ENCODE assay signal across 10 mouse cellular contexts in the genomic region with DNA sequence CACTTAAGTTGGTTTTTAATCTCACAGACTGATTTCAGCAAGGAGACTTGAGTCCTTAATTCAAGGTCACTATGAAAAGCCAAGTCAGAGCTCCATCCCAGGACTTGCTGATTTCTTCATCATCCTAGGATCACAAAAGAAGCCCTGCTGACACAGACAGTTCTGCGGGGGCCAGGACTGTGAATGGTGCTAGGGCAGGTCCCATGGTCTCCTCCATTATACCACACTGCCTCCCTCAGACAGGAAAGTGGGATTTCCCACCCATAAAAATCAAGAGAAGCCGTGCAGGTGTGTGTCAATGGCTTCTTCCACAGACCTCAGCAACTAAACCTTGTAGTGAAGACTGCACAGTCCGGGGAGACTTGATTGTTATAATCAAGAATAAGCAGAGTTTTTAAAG. TPM values are rescaled to one million over a fixed set of nuclear protein-coding genes. Genes with fewer than 3 reads are reported as not detected.
DNase-seq lines count a peak whose midpoint lies in the region; ATAC-seq and TF ChIP-seq lines count a peak whose summit lies in the region.
"Had no signal": no experiment of that assay in that cellular context is flagged by ENCODE, and none has a peak within 500 bp of the region (broad histone marks: within the 10 kb centered on the region; RNA-seq: fewer than 3 reads in every experiment).

No protein-coding gene starts in this region.

- H3K9me3 ChIP-seq in forebrain, embryonic 12.5 days = no peaks in the 10 kb centered on the region
- H3K9me3 ChIP-seq in forebrain, embryonic 16.5 days (ENCODE audit: control insufficient read depth, low read length) = no peaks in the 10 kb centered on the region
- no peaks in the 10 kb centered on the region for H3K9me3 ChIP-seq in limb, embryonic 12.5 days
- H3K9me3 ChIP-seq in limb, embryonic 10.5 days (replicated peaks) = no peaks in the 10 kb centered on the region
- H3K9me3 ChIP-seq in midbrain, postnatal 0 days (ENCODE audit: low read length) = no peaks in the 10 kb centered on the region

- WGBS in forebrain, embryonic 12.5 days = 49% methylated on average over 3 of the region's 3 CpGs
- 48% methylated on average over 3 of the region's 3 CpGs for WGBS in forebrain, embryonic 16.5 days
- 53% methylated on average over 3 of the region's 3 CpGs for WGBS in limb, embryonic 12.5 days
- WGBS in limb, embryonic 10.5 days = 65% methylated on average over 3 of the region's 3 CpGs
- WGBS in kidney, adult 2 months = 46% methylated on average over 3 of the region's 3 CpGs
- 58% methylated on average over 3 of the region's 3 CpGs for WGBS in midbrain, postnatal 0 days

- H3K9ac ChIP-seq in forebrain, embryonic 12.5 days = no peak overlapping the region
- no peak overlapping the region for H3K9ac ChIP-seq in forebrain, embryonic 16.5 days (replicated peaks; ENCODE audit: low read depth, low read length)
- H3K9ac ChIP-seq in limb, embryonic 12.5 days (replicated peaks) = no peak overlapping the region
- H3K9ac ChIP-seq in midbrain, postnatal 0 days (replicated peaks; ENCODE audit: low read length, poor library complexity, severe bottlenecking) = no peak overlapping the region

- no peaks in the 10 kb centered on the region for H3K36me3 ChIP-seq in forebrain, embryonic 12.5 days (replicated peaks)
- no peaks in the 10 kb centered on the region for H3K36me3 ChIP-seq in forebrain, embryonic 16.5 days (ENCODE audit: control insufficient read depth, insufficient read depth)
- H3K36me3 ChIP-seq in limb, embryonic 12.5 days = no peaks in the 10 kb centered on the region
- no peaks in the 10 kb centered on the region for H3K36me3 ChIP-seq in limb, embryonic 10.5 days
- H3K36me3 ChIP-seq in kidney, adult 2 months (ENCODE audit: control insufficient read depth, insufficient read depth, low read length) = no peaks in the 10 kb centered on the region
- no peaks in the 10 kb centered on the region for H3K36me3 ChIP-seq in midbrain, postnatal 0 days (ENCODE audit: insufficient read depth, low read length)

- no peak for TF ChIP-seq POLR2A in kidney, adult 2 months (IDR thresholded peaks at IDR 0.05; ENCODE audit: low read depth, low read length)

- 0 out of 2 replicates have a peak, but pooled peaks have one; percentile 29 for TF ChIP-seq CTCF in kidney, adult 2 months (conservative IDR thresholded peaks at IDR 0.05; ENCODE audit: insufficient read depth, insufficient read length, low read depth, low read length)
- peak; percentile 42; the same call in 1 of the 2 replicates for TF ChIP-seq CTCF in midbrain, postnatal 0 days (IDR thresholded peaks at IDR 0.05)

- DNase-seq in limb, embryonic 10.5 days (ENCODE audit: low spot score) = no peak
- DNase-seq in kidney, adult 2 months = peak; percentile 32
- DNase-seq in midbrain, postnatal 0 days (ENCODE audit: low spot score) = no peak
- no peak for DNase-seq in frontal cortex, postnatal 10 days (ENCODE audit: low spot score in 2 of 2)
- DNase-seq in left cerebral cortex, adult 11 months (ENCODE audit: low spot score) = no peak
- DNase-seq: cerebellum, adult 8-10 months had no signal

- H3K27me3 ChIP-seq in forebrain, embryonic 12.5 days = peaks cover 4% of the 10 kb centered on the region; the same call in 1 of the 2 replicates
- H3K27me3 ChIP-seq in forebrain, embryonic 16.5 days (replicated peaks; ENCODE audit: control insufficient read depth, insufficient read depth, low read length) = 0 out of 2 replicates have a peak, but pooled peaks cover 2% of the 10 kb centered on the region
- H3K27me3 ChIP-seq in limb, embryonic 12.5 days = no peaks in the 10 kb centered on the region
- peaks cover 15% of the 10 kb centered on the region; the same call in 1 of the 2 replicates for H3K27me3 ChIP-seq in limb, embryonic 10.5 days (ENCODE audit: low read depth, poor library complexity, severe bottlenecking)
- H3K27me3 ChIP-seq in kidney, adult 2 months (replicated peaks; ENCODE audit: control insufficient read depth, insufficient read depth, low read length) = no peaks in the 10 kb centered on the region
- H3K27me3 ChIP-seq in midbrain, postnatal 0 days (ENCODE audit: insufficient read depth, low read length) = no peaks in the 10 kb centered on the region

- ATAC-seq in forebrain, embryonic 12.5 days (ENCODE audit: low FRiP score) = no peak
- no peak for ATAC-seq in forebrain, embryonic 16.5 days
- no peak for ATAC-seq in limb, embryonic 12.5 days (ENCODE audit: insufficient number of reproducible peaks, insufficient read depth, low FRiP score, low TSS enrichment, low read depth)
- ATAC-seq in midbrain, postnatal 0 days (ENCODE audit: low FRiP score) = no peak
- ATAC-seq: intestine, embryonic 16.5 days had no signal

- H3K4me2 ChIP-seq in forebrain, embryonic 12.5 days = peak overlapping the region; percentile 96; the same call in 1 of the 2 replicates
- no peak overlapping the region for H3K4me2 ChIP-seq in forebrain, embryonic 16.5 days (ENCODE audit: low read length)
- peak overlapping the region; percentile 90 for H3K4me2 ChIP-seq in limb, embryonic 12.5 days
- H3K4me2 ChIP-seq in midbrain, postnatal 0 days (ENCODE audit: low read depth, low read length, poor library complexity, severe bottlenecking) = peak overlapping the region; percentile 99; the same call in 1 of the 2 replicates

- H3K4me3 ChIP-seq in forebrain, embryonic 12.5 days (replicated peaks) = no peak overlapping the region
- no peak overlapping the region for H3K4me3 ChIP-seq in forebrain, embryonic 16.5 days (replicated peaks; ENCODE audit: low read length)
- no peak overlapping the region; the same call in 1 of the 2 replicates for H3K4me3 ChIP-seq in limb, embryonic 12.5 days (replicated peaks)
- no peak overlapping the region for H3K4me3 ChIP-seq in limb, embryonic 10.5 days
- H3K4me3 ChIP-seq in kidney, adult 2 months (ENCODE audit: insufficient read depth, low read depth, low read length) = no peak overlapping the region
- no peak overlapping the region for H3K4me3 ChIP-seq in midbrain, postnatal 0 days (ENCODE audit: low read depth, low read length)

- H3K4me1 ChIP-seq in forebrain, embryonic 12.5 days = peaks cover 25% of the 10 kb centered on the region
- peaks cover 22% of the 10 kb centered on the region for H3K4me1 ChIP-seq in forebrain, embryonic 16.5 days (replicated peaks; ENCODE audit: control insufficient read depth, insufficient read depth, low read length)
- H3K4me1 ChIP-seq in limb, embryonic 12.5 days (replicated peaks) = peaks cover 46% of the 10 kb centered on the region
- H3K4me1 ChIP-seq in limb, embryonic 10.5 days = peaks cover 42% of the 10 kb centered on the region
- H3K4me1 ChIP-seq in kidney, adult 2 months (ENCODE audit: control insufficient read depth, insufficient read depth, low read length) = peaks cover 14% of the 10 kb centered on the region
- H3K4me1 ChIP-seq in midbrain, postnatal 0 days (ENCODE audit: insufficient read depth, low read length) = peaks cover 2% of the 10 kb centered on the region; the same call in 1 of the 2 replicates

- no peak overlapping the region for H3K27ac ChIP-seq in forebrain, embryonic 12.5 days
- no peak overlapping the region for H3K27ac ChIP-seq in forebrain, embryonic 16.5 days (ENCODE audit: low read length)
- H3K27ac ChIP-seq in limb, embryonic 12.5 days = no peak overlapping the region
- H3K27ac ChIP-seq in limb, embryonic 10.5 days = no peak overlapping the region
- no peak overlapping the region for H3K27ac ChIP-seq in kidney, adult 2 months (ENCODE audit: insufficient read depth, low read depth, low read length)
- no peak overlapping the region for H3K27ac ChIP-seq in midbrain, postnatal 0 days (ENCODE audit: low read depth, low read length)

RNA-seq across cellular contexts. Expression of gene Stxbp6, which starts 2.3 kb away (rescaled TPM):
- polyA plus RNA-seq in forebrain, embryonic 12.5 days (2016; fragmentation: Nextera tagmentation; extraction: Ambion mirVana) = 11.8 and 14.6 TPM in 2 replicates
- 13.6 and 13.7 TPM in 2 replicates for polyA plus RNA-seq in forebrain, embryonic 16.5 days (2015; fragmentation: Nextera tagmentation; extraction: Ambion mirVana)
- 24.6 and 29.1 TPM in 2 replicates for polyA plus RNA-seq in limb, embryonic 12.5 days (2016; fragmentation: Nextera tagmentation; extraction: Ambion mirVana)
- 12.5 and 12.8 TPM in 2 replicates for polyA plus RNA-seq in limb, embryonic 10.5 days (2016; fragmentation: Nextera tagmentation; extraction: Ambion mirVana)
- 13.8 and 19.3 TPM in 2 replicates for polyA plus RNA-seq in kidney, adult 2 months (2012; rRNA removed)
- total RNA-seq in midbrain, postnatal 0 days (2014; rRNA removed) = 31.8 and 35.3 TPM in 2 replicates
- polyA plus RNA-seq in midbrain, postnatal 0 days (2015; fragmentation: Nextera tagmentation; extraction: Ambion mirVana) = 25.3 and 28.9 TPM in 2 replicates
